Comparison of ENCODE assay signal across 16 mouse cellular contexts in genomic region chr3:98106115-98106514, GRCm38 (mm10). TPM values are rescaled to one million over a fixed set of nuclear protein-coding genes. Genes with fewer than 3 reads are reported as not detected.
DNase-seq lines count a peak whose midpoint lies in the region; ATAC-seq and TF ChIP-seq lines count a peak whose summit lies in the region.
"Had no signal": no experiment of that assay in that cellular context is flagged by ENCODE, and none has a peak within 500 bp of the region (broad histone marks: within the 10 kb centered on the region; RNA-seq: fewer than 3 reads in every experiment).

No protein-coding gene starts in this region.

- DNase-seq in gastrocnemius, adult 2 months, result no peak
- DNase-seq in gastrocnemius, postnatal 25 days, result no peak
- peak; percentile 69 for DNase-seq in liver, adult 2 months (ENCODE audit: extremely low read depth, low read depth, low spot score)
- DNase-seq in limb, embryonic 11.5 days (ENCODE audit: low spot score), result no peak
- DNase-seq in adrenal gland, postnatal 4 days (ENCODE audit: low spot score in 2 of 2), result no peak
- DNase-seq in layer of hippocampus, adult 18-20 months (ENCODE audit: low spot score in 2 of 2), result no peak
- DNase-seq: adrenal gland, adult 8-10 months; lung, embryonic 14.5 days had no signal

- intact Hi-C loops in gastrocnemius, adult 2 months (cut with DNase I), result loop anchor here (5.0 kb wide), 1 partner anchor 44 kb away; no protein-coding TSS in a partner anchor

- 44% methylated on average over 4 of the region's 4 CpGs for WGBS in liver, adult 2 months
- WGBS in liver, embryonic 12.5 days (ENCODE audit: insufficient replicate concordance), result 71% methylated on average over 4 of the region's 4 CpGs
- WGBS in limb, embryonic 11.5 days, result 60% methylated on average over 4 of the region's 4 CpGs
- 63% methylated on average over 4 of the region's 4 CpGs for WGBS in neural tube, embryonic 15.5 days

- TF ChIP-seq CTCF in gastrocnemius, adult 2 months (IDR thresholded peaks at IDR 0.05), result no peak
- TF ChIP-seq CTCF in liver, adult 2 months (IDR thresholded peaks at IDR 0.05; ENCODE audit: low read depth, low read length), result no peak

- TF ChIP-seq POLR2A in liver, adult 2 months (IDR thresholded peaks at IDR 0.05; ENCODE audit: extremely low read depth, insufficient read depth, low read length), result no peak

- peaks cover 26% of the 10 kb centered on the region for H3K36me3 ChIP-seq in liver, adult 2 months (ENCODE audit: control insufficient read depth, insufficient read depth, low read length)
- H3K36me3 ChIP-seq in liver, embryonic 12.5 days, result peaks cover 89% of the 10 kb centered on the region
- H3K36me3 ChIP-seq in limb, embryonic 11.5 days (ENCODE audit: control insufficient read depth, insufficient read depth, low read length), result peaks cover 26% of the 10 kb centered on the region
- peaks cover 13% of the 10 kb centered on the region for H3K36me3 ChIP-seq in neural tube, embryonic 15.5 days
- H3K36me3 ChIP-seq: G1E had no signal

- no peak overlapping the region for H3K9ac ChIP-seq in liver, adult 2 months (ENCODE audit: low read depth, low read length)
- H3K9ac ChIP-seq in liver, embryonic 12.5 days, result no peak overlapping the region
- H3K9ac ChIP-seq in limb, embryonic 11.5 days (ENCODE audit: low read length), result no peak overlapping the region
- H3K9ac ChIP-seq in neural tube, embryonic 15.5 days (replicated peaks), result no peak overlapping the region
- H3K9ac ChIP-seq: lung, embryonic 14.5 days had no signal

- no peaks in the 10 kb centered on the region for H3K27me3 ChIP-seq in liver, adult 2 months (ENCODE audit: control insufficient read depth, insufficient read depth, low read length)
- H3K27me3 ChIP-seq in liver, embryonic 12.5 days (replicated peaks), result no peaks in the 10 kb centered on the region
- no peaks in the 10 kb centered on the region for H3K27me3 ChIP-seq in limb, embryonic 11.5 days (ENCODE audit: control insufficient read depth, insufficient read depth, low read length)
- H3K27me3 ChIP-seq in neural tube, embryonic 15.5 days (replicated peaks), result no peaks in the 10 kb centered on the region

- H3K79me2 ChIP-seq in liver, adult 2 months (ENCODE audit: control insufficient read depth, insufficient read depth, low read length), result no peaks in the 10 kb centered on the region

- peaks cover 27% of the 10 kb centered on the region for H3K4me1 ChIP-seq in liver, adult 2 months (ENCODE audit: control insufficient read depth, insufficient read depth, low read length)
- H3K4me1 ChIP-seq in liver, embryonic 12.5 days, result 0 out of 2 replicates have a peak, but pooled peaks cover 5% of the 10 kb centered on the region
- H3K4me1 ChIP-seq in limb, embryonic 11.5 days (ENCODE audit: control insufficient read depth, insufficient read depth, low read length), result peaks cover 18% of the 10 kb centered on the region
- H3K4me1 ChIP-seq in neural tube, embryonic 15.5 days, result peaks cover 35% of the 10 kb centered on the region

- no peak overlapping the region for H3K4me3 ChIP-seq in gastrocnemius, adult 2 months
- H3K4me3 ChIP-seq in liver, adult 2 months (ENCODE audit: insufficient read depth, low read depth, low read length), result no peak overlapping the region
- no peak overlapping the region for H3K4me3 ChIP-seq in liver, embryonic 12.5 days
- H3K4me3 ChIP-seq in limb, embryonic 11.5 days (ENCODE audit: low read depth, low read length), result no peak overlapping the region
- H3K4me3 ChIP-seq in neural tube, embryonic 15.5 days (replicated peaks), result no peak overlapping the region
- H3K4me3 ChIP-seq: erythroblast, embryonic 14.5 days had no signal

- H3K27ac ChIP-seq in gastrocnemius, adult 2 months, result peak overlapping the region; percentile 69
- H3K27ac ChIP-seq in liver, adult 2 months (replicated peaks; ENCODE audit: insufficient read depth, low read depth, low read length), result peak overlapping the region; percentile 93
- no peak overlapping the region for H3K27ac ChIP-seq in liver, embryonic 12.5 days
- peak overlapping the region; percentile 51; the same call in 1 of the 2 replicates for H3K27ac ChIP-seq in limb, embryonic 11.5 days (replicated peaks; ENCODE audit: low read depth, low read length)
- H3K27ac ChIP-seq in neural tube, embryonic 15.5 days (replicated peaks), result peak overlapping the region; percentile 72

- no peak for ATAC-seq in liver, embryonic 12.5 days
- ATAC-seq in limb, embryonic 11.5 days (ENCODE audit: insufficient number of reproducible peaks, low FRiP score, low TSS enrichment, low read depth), result no peak
- no peak for ATAC-seq in neural tube, embryonic 15.5 days (ENCODE audit: low FRiP score)

- no peak overlapping the region for H3K4me2 ChIP-seq in liver, embryonic 12.5 days
- no peak overlapping the region for H3K4me2 ChIP-seq in limb, embryonic 11.5 days (ENCODE audit: low read depth, severe bottlenecking)
- no peak overlapping the region for H3K4me2 ChIP-seq in neural tube, embryonic 15.5 days
- H3K4me2 ChIP-seq: lung, embryonic 14.5 days had no signal

- peaks cover 12% of the 10 kb centered on the region for H3K9me3 ChIP-seq in liver, embryonic 12.5 days (replicated peaks)
- H3K9me3 ChIP-seq in limb, embryonic 11.5 days (ENCODE audit: control insufficient read depth, low read length), result peaks cover 6% of the 10 kb centered on the region; the same call in 1 of the 2 replicates
- H3K9me3 ChIP-seq in neural tube, embryonic 15.5 days (replicated peaks), result no peaks in the 10 kb centered on the region

RNA-seq across cellular contexts. Expression of gene Adam30, which starts 54.3 kb away (rescaled TPM):
- total RNA-seq in gastrocnemius, adult 2 months (2021), result not detected
- total RNA-seq in gastrocnemius, postnatal 25 days (2021), result not detected
- total RNA-seq in liver, adult 2 months (2014; rRNA removed), result not detected in 2 replicates
- not detected in 2 replicates for polyA plus RNA-seq in liver, adult 2 months (2012; rRNA removed)
- not detected in 2 replicates for polyA plus RNA-seq in liver, embryonic 12.5 days (2016; fragmentation: Nextera tagmentation; extraction: Ambion mirVana)
- polyA plus RNA-seq in limb, embryonic 11.5 days (2014; fragmentation: Nextera tagmentation; extraction: Ambion mirVana), result not detected in 2 replicates
- polyA plus RNA-seq in neural tube, embryonic 15.5 days (2015; fragmentation: Nextera tagmentation; extraction: Ambion mirVana), result not detected in 2 replicates
- not detected for total RNA-seq in adrenal gland, postnatal 4 days (2021)
- total RNA-seq in layer of hippocampus, adult 18-20 months (2021), result not detected
- total RNA-seq: adrenal gland, adult 8-10 months; heart, adult 18-20 months had no signal
- polyA plus RNA-seq: cerebellum, adult 2 months; erythroblast, embryonic 14.5 days; G1E; large intestine, adult 2 months; lung, embryonic 14.5 days; stomach, embryonic 14.5 days had no signal
